Mouse (Mus musculus): ENCODE results near the gene 4930415L06Rik. TPM values are rescaled to one million over a fixed set of nuclear protein-coding genes. Genes with fewer than 3 reads are reported as not detected.

4930415L06Rik gene
- not detected in 2 replicates for polyA plus RNA-seq (2012; rRNA removed; ENCODE audit: low replicate concordance)

DNA sequence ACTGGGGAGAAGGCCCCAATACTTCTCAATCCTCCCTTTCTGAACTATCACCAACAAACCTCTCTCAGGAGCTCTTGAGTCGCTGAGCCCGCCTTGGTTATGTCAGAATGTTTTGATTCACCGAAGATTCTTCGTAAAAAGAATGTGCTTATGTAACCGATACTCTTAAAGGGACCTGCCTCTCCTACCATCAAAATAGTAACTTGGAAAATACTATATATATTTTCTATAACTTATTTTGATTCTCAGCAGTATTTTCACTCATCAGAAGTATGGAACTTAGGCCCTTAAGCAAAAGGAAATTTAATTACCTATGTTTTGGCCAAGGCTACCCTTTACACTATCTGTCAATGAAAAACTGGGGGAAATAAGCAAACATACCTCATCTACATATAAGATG lies at the start of gene 4930415L06Rik:
4930415L06Rik (minus strand) TSS at position 101 of the 400 bp plus-strand sequence.

Other genes with a start within 250 kb of the 4930415L06Rik start
- gene 4932429P05Rik, start 180.6 kb downstream of the 4930415L06Rik start, polyA plus RNA-seq (2012; rRNA removed; ENCODE audit: low replicate concordance) = not detected in 2 replicates

Measured in subcutaneous adipose tissue, adult 2 months (tissue).